Mouse (Mus musculus): ENCODE results near the gene Col6a4.

Col6a4 gene

DNA sequence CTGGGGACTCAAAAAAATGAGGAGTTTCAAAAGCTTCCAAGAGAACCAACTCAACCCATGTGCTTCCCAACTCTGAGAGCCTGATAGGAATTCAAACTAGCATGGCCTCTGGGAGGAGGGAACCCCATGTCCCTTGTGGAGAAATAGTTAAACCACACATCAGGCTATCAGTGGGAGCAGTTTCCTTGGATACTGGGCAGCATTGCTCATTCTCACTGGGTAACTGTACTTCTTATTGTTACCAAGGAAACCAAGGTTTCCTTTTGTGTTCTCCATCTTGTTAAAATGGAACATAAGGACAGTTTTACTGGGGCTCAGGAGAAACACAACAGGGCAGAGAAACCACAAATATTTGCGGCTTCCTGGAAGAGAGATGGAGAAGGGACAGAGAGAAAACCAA, 146.8 kb downstream of the Col6a4 start:
- DNase-seq = no peak

DNA sequence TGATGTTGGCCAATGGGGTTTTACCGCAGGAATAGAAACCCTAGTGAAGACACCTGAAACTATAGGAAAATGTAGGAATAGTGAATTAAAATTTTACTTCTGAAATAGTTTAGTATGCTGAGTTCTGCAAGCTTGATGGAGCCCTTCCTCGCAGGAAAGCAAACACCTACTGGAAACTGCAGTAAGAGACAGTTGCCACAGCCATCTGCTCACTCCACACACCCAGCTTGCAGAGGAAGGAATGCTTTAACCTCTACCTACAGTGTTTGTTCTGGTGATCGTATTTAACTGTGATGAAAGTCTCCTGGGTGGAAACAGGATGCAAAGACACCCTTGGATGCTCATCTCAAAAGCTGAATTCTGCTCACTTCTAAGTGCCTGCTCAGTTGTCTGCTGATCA, 149.0 kb downstream of the Col6a4 start:
- no peak for DNase-seq
